Mouse (Mus musculus) heart, embryonic 16.5 days (tissue): ENCODE results near the gene Tenm2. TPM values are rescaled to one million over a fixed set of nuclear protein-coding genes. Genes with fewer than 3 reads are reported as not detected.

Source experiments
- ATAC-seq: fragments of 200-750 bp; cut with Nextera tagmentation; replicated peaks from 2 replicates; pipeline ENCODE4 v1.8.0; 2017; ENCODE audit warnings: moderate number of reproducible peaks; ENCODE audit not compliant: insufficient read depth, low FRiP score; ENCODE audit errors: extremely low read depth
- H3K27ac ChIP-seq: fragments of 300-500 bp; sonication (generic); 2 replicates; pipeline ENCODE4 v1.5.1; 2014; ENCODE audit warnings: mild to moderate bottlenecking, low read length, control low read depth, moderate library complexity
- H3K27me3 ChIP-seq: fragments of 300-500 bp; sonication (generic); 2 replicates; pipeline ENCODE4 v1.6.1; 2014; ENCODE audit warnings: low read length, mixed read lengths; ENCODE audit not compliant: control insufficient read depth, insufficient read depth
- H3K36me3 ChIP-seq: fragments of 300-500 bp; sonication (generic); 2 replicates; pipeline ENCODE4 v1.6.1; 2014; ENCODE audit not compliant: control insufficient read depth, insufficient read depth
- H3K4me1 ChIP-seq: fragments of 300-500 bp; sonication (generic); 2 replicates; pipeline ENCODE4 v1.6.1; 2014; ENCODE audit warnings: low read length, mixed read lengths; ENCODE audit not compliant: control insufficient read depth, insufficient read depth
- H3K4me2 ChIP-seq: fragments of 300-500 bp; sonication (generic); 2 replicates; pipeline ENCODE4 v1.6.1; 2014; ENCODE audit warnings: low read depth, mild to moderate bottlenecking, control low read depth, low read length
- H3K4me3 ChIP-seq: fragments of 300-500 bp; sonication (generic); 2 replicates; pipeline ENCODE4 v1.5.1; 2014; ENCODE audit warnings: mild to moderate bottlenecking, control low read depth, low read length
- H3K9ac ChIP-seq: fragments of 300-500 bp; sonication (generic); 2 replicates; pipeline ENCODE4 v1.6.1; 2014; ENCODE audit warnings: low read length, control low read depth
- H3K9me3 ChIP-seq: fragments of 300-500 bp; sonication (generic); replicated peaks from 2 replicates; pipeline ENCODE4 v1.6.1; 2016; ENCODE audit warnings: low read length; ENCODE audit not compliant: control insufficient read depth
- WGBS: fragments of 180-500 bp; shearing (Covaris S2); extraction: QIAGEN DNeasy Blood & Tissue Kit; methylation state at CpG from one replicate; pipeline ENCODE4 v1.1.7; 2014; 5-methylcytosine and 5-hydroxymethylcytosine counted together
- polyA plus RNA-seq: library from polyadenylated mRNA; unstranded; fragments of >200 nt; fragmentation: Nextera tagmentation; extraction: Ambion mirVana; gene quantifications from 2 replicates; pipeline ENCODE4 v1.2.1, GENCODE M21; 2015

Gene Tenm2
- polyA plus RNA-seq, 1 experiment from 2014 or later: 0.71 TPM

DNA sequence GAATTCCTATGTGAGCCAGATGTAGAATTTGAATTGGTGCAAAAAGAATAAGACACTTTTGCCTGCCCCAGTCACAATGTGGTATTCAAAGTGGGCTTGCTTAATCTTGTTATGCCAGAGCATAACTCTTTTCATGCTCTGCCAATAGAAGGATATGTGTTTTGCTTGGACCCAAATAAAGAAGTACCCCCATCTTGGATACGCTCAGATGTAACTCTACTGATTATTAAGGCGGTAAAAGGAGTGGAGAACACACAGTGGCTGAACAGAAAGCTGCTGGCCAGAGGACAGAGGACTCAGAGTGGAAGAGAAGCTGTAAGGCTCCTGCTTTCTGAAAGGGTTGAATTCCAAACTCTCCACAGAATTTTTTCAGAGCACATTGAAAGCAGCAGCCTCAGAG lies 556.4 kb downstream of the Tenm2 start:
- Histone ChIP-seq H3K36me3 (no peaks in the 10 kb centered on the region), H3K4me3 (no peak overlapping the region), H3K9ac (no peak overlapping the region), H3K9me3 (no peaks in the 10 kb centered on the region), H3K4me2 (no peak overlapping the region), H3K27me3 (no peaks in the 10 kb centered on the region), H3K27ac (no peak overlapping the region), H3K4me1 (peaks cover 2% of the 10 kb centered on the region; the same call in 1 of the 2 replicates)
- no peak for ATAC-seq
- WGBS: 86% methylated on average over 2 of the region's 2 CpGs

GRCm38 (mm10) chr11:36678542-36678941 lies 557.2 kb downstream of the Tenm2 start:
- H3K36me3 ChIP-seq: no peaks in the 10 kb centered on the region
- no peak for ATAC-seq
- H3K4me3 ChIP-seq: peak overlapping the region; percentile 49
- peak overlapping the region; percentile 64 for H3K4me2 ChIP-seq
- no peak overlapping the region for H3K27ac ChIP-seq
- no peaks in the 10 kb centered on the region for H3K27me3 ChIP-seq
- WGBS: 48% methylated on average over 2 of the region's 2 CpGs
- no peak overlapping the region for H3K9ac ChIP-seq
- H3K4me1 ChIP-seq: peaks cover 2% of the 10 kb centered on the region; the same call in 1 of the 2 replicates
- no peaks in the 10 kb centered on the region for H3K9me3 ChIP-seq

DNA sequence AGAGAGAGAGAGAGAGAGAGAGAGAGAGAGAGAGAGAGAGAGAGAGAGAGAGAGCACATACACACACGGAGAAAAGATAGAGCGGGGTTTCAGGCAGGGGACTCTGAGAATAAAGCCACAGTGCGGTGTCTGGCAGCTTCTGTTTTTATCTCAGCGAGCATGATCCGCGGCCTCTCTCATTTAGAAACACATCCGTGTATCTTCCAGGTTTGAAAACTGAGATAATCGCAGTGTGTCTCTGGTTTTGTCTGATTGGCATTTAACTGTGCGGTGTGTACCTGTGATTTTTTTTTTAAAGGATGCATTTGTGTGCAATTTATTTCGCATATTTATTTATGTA lies 557.7 kb downstream of the Tenm2 start:
- Histone ChIP-seq H3K27ac (peak overlapping the region; percentile 73), H3K4me1 (peaks cover 2% of the 10 kb centered on the region; the same call in 1 of the 2 replicates), H3K4me3 (peak overlapping the region; percentile 49), H3K9ac (peak overlapping the region; percentile 18), H3K27me3 (no peaks in the 10 kb centered on the region), H3K4me2 (peak overlapping the region; percentile 64), H3K36me3 (no peaks in the 10 kb centered on the region), H3K9me3 (no peaks in the 10 kb centered on the region)
- WGBS: 10% methylated on average over 10 of the region's 10 CpGs
- no peak for ATAC-seq

DNA sequence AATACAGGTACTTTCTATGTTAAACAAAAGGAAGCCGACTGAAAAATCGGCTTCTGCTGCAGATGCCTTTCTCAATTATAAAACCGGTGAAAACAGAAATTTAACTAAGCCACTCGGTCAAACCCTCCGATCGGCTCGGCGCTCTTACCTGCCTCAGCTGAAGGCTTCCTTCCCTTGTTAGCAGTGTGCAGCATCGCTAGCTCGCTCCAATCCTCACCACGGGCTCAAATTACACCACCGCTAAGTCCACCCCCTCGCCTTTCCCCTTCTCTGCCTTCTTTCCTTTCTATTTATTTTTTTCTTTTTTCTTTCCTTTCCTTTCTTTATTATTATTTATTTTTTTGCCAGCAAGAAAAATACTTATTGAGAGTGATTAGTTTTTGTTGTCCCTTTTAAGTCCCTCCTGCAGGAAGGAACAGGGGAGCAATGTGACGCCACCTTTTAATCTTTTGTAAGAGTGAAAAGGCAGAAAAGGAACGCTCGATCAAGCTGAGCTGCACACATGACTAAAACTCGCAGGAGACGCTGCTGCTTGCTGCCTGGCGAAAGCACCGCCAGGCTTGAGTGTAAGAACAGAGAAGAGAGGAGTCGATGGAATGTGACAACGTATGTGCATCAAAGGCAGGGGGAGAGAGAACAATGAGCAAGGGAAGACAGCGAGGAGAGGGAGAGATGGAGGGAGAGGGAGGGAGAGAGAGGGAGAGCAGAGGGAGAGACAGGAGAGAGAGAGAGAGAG lies 558.3 kb downstream of the Tenm2 start:
- H3K36me3 ChIP-seq: no peaks in the 10 kb centered on the region
- 1% methylated on average over 23 of the region's 23 CpGs for WGBS
- H3K27me3 ChIP-seq: no peaks in the 10 kb centered on the region
- no peaks in the 10 kb centered on the region for H3K9me3 ChIP-seq
- H3K4me2 ChIP-seq: peak overlapping the region; percentile 64
- peaks cover 2% of the 10 kb centered on the region; the same call in 1 of the 2 replicates for H3K4me1 ChIP-seq
- ATAC-seq: peak; percentile 88
- H3K27ac ChIP-seq: peak overlapping the region; percentile 73
- peak overlapping the region; percentile 18 for H3K9ac ChIP-seq
- peak overlapping the region; percentile 49 for H3K4me3 ChIP-seq

GRCm38 (mm10) chr11:36676446-36677284 lies 559.1 kb downstream of the Tenm2 start:
- Histone ChIP-seq H3K4me3 (peak overlapping the region; percentile 49), H3K27me3 (no peaks in the 10 kb centered on the region), H3K9ac (no peak overlapping the region), H3K4me2 (peak overlapping the region; percentile 64), H3K36me3 (no peaks in the 10 kb centered on the region), H3K9me3 (no peaks in the 10 kb centered on the region), H3K4me1 (peaks cover 2% of the 10 kb centered on the region; the same call in 1 of the 2 replicates), H3K27ac (no peak overlapping the region)
- ATAC-seq: no peak
- WGBS: 34% methylated on average over 16 of the region's 16 CpGs

DNA sequence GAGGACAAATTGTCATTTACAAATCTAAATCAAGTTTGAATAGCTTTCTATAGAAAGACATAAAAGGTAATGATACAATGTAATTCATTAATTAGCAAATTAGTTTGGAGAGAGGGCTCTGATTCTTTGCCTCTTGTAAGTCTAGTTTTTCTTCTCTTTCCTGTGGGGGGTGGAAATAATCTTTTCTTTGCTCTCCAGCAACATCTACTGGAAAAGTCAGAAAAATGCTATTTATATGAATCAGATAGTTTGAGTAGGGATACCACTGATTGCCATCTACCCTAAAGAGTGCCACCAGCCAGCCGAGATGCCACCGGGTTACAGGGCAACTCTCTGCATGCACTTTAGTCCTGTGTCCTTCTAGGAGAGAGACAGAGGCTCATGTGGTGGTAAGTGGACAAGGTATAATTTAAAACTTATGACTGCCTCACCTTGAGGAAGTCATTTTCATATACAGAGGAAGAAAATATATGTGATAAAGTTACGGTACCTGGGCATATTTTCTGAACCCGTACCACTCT lies 560.8 kb downstream of the Tenm2 start:
- no peak overlapping the region for H3K9ac ChIP-seq
- H3K4me3 ChIP-seq: no peak overlapping the region
- 84% methylated on average over 4 of the region's 4 CpGs for WGBS
- no peaks in the 10 kb centered on the region for H3K9me3 ChIP-seq
- no peak for ATAC-seq
- no peak overlapping the region for H3K4me2 ChIP-seq
- H3K27me3 ChIP-seq: no peaks in the 10 kb centered on the region
- H3K27ac ChIP-seq: no peak overlapping the region
- no peaks in the 10 kb centered on the region for H3K4me1 ChIP-seq
- H3K36me3 ChIP-seq: no peaks in the 10 kb centered on the region

DNA sequence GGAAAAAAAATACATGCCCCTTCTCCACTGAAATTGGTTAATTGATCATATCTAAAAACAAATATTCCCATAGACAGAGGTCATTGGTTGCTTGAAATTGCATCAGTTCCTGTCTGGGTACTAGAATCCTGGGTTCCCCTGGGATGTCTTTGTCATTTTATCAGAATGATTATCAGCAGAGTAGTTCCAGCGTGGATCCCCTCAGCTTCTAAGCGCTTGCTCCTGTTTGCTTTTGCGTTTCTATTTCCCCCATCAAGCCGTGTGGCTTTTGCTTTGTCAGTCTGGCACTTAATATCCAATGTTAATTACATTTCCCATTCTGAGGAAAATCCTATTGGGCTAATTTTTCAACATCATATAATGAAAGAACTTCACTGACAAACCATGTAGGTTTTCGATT lies 561.6 kb downstream of the Tenm2 start:
- H3K9me3 ChIP-seq: no peaks in the 10 kb centered on the region
- H3K4me3 ChIP-seq: no peak overlapping the region
- WGBS: 68% methylated on average over 5 of the region's 5 CpGs
- H3K4me1 ChIP-seq: no peaks in the 10 kb centered on the region
- H3K27me3 ChIP-seq: no peaks in the 10 kb centered on the region
- H3K9ac ChIP-seq: no peak overlapping the region
- ATAC-seq: no peak
- no peaks in the 10 kb centered on the region for H3K36me3 ChIP-seq
- H3K4me2 ChIP-seq: no peak overlapping the region
- no peak overlapping the region for H3K27ac ChIP-seq

DNA sequence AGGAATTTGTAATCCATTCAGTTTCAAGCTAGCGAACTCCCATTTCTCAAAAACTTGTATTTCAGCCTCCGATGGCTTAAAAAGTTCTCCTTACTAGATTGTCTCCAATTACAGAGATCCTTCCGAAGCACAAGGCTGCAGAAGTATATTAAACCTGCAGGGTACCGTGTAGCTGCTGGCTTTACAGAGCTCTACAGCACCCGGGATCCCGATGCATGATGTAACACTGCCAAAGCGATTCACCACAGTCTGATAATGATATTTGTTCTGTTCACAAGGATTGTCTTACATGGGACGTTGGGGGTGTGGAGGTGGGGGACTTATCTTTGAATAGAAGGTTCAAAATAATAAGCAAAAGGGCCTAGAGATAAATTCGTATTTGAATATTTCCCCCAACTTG lies 564.6 kb downstream of the Tenm2 start:
- H3K27me3 ChIP-seq: no peaks in the 10 kb centered on the region
- H3K4me2 ChIP-seq: no peak overlapping the region
- H3K27ac ChIP-seq: no peak overlapping the region
- ATAC-seq: no peak
- WGBS: 75% methylated on average over 9 of the region's 9 CpGs
- H3K4me3 ChIP-seq: no peak overlapping the region
- no peaks in the 10 kb centered on the region for H3K9me3 ChIP-seq
- no peaks in the 10 kb centered on the region for H3K36me3 ChIP-seq
- H3K4me1 ChIP-seq: no peaks in the 10 kb centered on the region
- no peak overlapping the region for H3K9ac ChIP-seq

GRCm38 (mm10) chr11:36664026-36664425 lies 571.7 kb downstream of the Tenm2 start:
- H3K9ac ChIP-seq: no peak overlapping the region
- H3K27me3 ChIP-seq: no peaks in the 10 kb centered on the region
- 97% methylated on average over 1 of the region's 1 CpGs for WGBS
- H3K9me3 ChIP-seq: no peaks in the 10 kb centered on the region
- no peak overlapping the region for H3K4me2 ChIP-seq
- no peak for ATAC-seq
- H3K4me3 ChIP-seq: no peak overlapping the region
- H3K36me3 ChIP-seq: no peaks in the 10 kb centered on the region
- H3K4me1 ChIP-seq: no peaks in the 10 kb centered on the region
- no peak overlapping the region for H3K27ac ChIP-seq
